Mouse (Mus musculus) intestine, embryonic 14.5 days (tissue): ENCODE data around the gene Ddb2. TPM values are rescaled to one million over a fixed set of nuclear protein-coding genes. Genes with fewer than 3 reads are reported as not detected.

Source experiments
- ATAC-seq: fragments of 200-750 bp; cut with Nextera tagmentation; replicated peaks from 2 replicates; pipeline ENCODE4 v1.8.0; 2017; ENCODE audit warnings: low read depth, moderate number of reproducible peaks, moderate TSS enrichment, moderate library complexity; ENCODE audit not compliant: low FRiP score, low TSS enrichment
- DNase-seq: peaks from one replicate; pipeline ENCODE4 v3.0.0-alpha.2; 2018; ENCODE audit warnings: low spot score
- H3K27ac ChIP-seq: fragments of 300-500 bp; sonication (generic); 2 replicates; pipeline ENCODE4 v1.5.1; 2014; ENCODE audit warnings: low read depth, mild to moderate bottlenecking, control low read depth
- H3K27me3 ChIP-seq: fragments of 300-500 bp; sonication (generic); replicated peaks from 2 replicates; pipeline ENCODE4 v1.6.1; 2014; ENCODE audit warnings: low read length, control low read depth; ENCODE audit not compliant: control insufficient read depth, insufficient read depth
- H3K36me3 ChIP-seq: fragments of 300-500 bp; sonication (generic); 2 replicates; pipeline ENCODE4 v1.6.1; 2014; ENCODE audit warnings: low read length, control low read depth; ENCODE audit not compliant: control insufficient read depth, insufficient read depth
- H3K4me1 ChIP-seq: fragments of 300-500 bp; sonication (generic); replicated peaks from 2 replicates; pipeline ENCODE4 v1.6.1; 2014; ENCODE audit warnings: low read length, control low read depth, mixed read lengths; ENCODE audit not compliant: control insufficient read depth, insufficient read depth
- H3K4me2 ChIP-seq: fragments of 300-500 bp; sonication (generic); 2 replicates; pipeline ENCODE4 v1.6.1; 2014; ENCODE audit warnings: low read length
- H3K4me3 ChIP-seq: fragments of 300-500 bp; sonication (generic); 2 replicates; pipeline ENCODE4 v1.5.1; 2014; ENCODE audit warnings: low read depth, low read length, control low read depth, mixed read lengths
- H3K9ac ChIP-seq: fragments of 300-500 bp; sonication (generic); 2 replicates; pipeline ENCODE4 v1.6.1; 2014; ENCODE audit warnings: mild to moderate bottlenecking, low read length
- H3K9me3 ChIP-seq: fragments of 300-500 bp; sonication (generic); 2 replicates; pipeline ENCODE4 v1.6.1; 2016; ENCODE audit warnings: low read length, control low read depth; ENCODE audit not compliant: control insufficient read depth
- WGBS: fragments of 180-500 bp; shearing (Covaris S2); extraction: QIAGEN DNeasy Blood & Tissue Kit; methylation state at CpG from one replicate; pipeline ENCODE4 v1.1.7; 2014; 5-methylcytosine and 5-hydroxymethylcytosine counted together
- polyA plus RNA-seq: library from polyadenylated mRNA; unstranded; fragments of >200 nt; fragmentation: Nextera tagmentation; extraction: Ambion mirVana; gene quantifications from 2 replicates; pipeline ENCODE4 v1.2.1, GENCODE M21; 2014

The Ddb2 gene
- polyA plus RNA-seq, 1 experiment from 2014 or later, result 16.3 TPM

DNA sequence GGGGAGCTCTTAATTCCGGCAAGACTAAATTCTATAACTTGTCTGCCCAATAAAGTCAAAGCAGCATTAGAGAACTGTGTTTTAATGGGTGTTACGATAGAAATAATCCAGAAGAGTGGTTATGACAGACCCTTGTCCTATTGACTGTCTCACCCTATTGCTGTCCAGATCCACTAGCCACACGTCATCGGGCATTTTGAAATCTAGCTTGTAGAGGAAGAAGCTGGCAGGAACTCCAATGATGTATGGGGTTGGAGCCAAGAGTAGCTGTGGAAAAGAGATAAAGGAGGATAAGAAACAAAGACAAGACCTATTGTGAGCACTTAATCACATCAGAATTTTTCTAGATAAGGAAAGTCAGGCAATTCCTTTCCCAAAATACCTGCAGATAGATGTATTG, 61.3 kb downstream of the Ddb2 start:
- Histone ChIP-seq H3K4me3 (no peak overlapping the region), H3K27ac (no peak overlapping the region), H3K9ac (no peak overlapping the region), H3K36me3 (peaks cover 31% of the 10 kb centered on the region), H3K9me3 (no peaks in the 10 kb centered on the region), H3K4me2 (no peak overlapping the region), H3K27me3 (no peaks in the 10 kb centered on the region), H3K4me1 (no peaks in the 10 kb centered on the region)
- 87% methylated on average over 4 of the region's 4 CpGs for WGBS
- DNase-seq (no peak), ATAC-seq (no peak)

DNA sequence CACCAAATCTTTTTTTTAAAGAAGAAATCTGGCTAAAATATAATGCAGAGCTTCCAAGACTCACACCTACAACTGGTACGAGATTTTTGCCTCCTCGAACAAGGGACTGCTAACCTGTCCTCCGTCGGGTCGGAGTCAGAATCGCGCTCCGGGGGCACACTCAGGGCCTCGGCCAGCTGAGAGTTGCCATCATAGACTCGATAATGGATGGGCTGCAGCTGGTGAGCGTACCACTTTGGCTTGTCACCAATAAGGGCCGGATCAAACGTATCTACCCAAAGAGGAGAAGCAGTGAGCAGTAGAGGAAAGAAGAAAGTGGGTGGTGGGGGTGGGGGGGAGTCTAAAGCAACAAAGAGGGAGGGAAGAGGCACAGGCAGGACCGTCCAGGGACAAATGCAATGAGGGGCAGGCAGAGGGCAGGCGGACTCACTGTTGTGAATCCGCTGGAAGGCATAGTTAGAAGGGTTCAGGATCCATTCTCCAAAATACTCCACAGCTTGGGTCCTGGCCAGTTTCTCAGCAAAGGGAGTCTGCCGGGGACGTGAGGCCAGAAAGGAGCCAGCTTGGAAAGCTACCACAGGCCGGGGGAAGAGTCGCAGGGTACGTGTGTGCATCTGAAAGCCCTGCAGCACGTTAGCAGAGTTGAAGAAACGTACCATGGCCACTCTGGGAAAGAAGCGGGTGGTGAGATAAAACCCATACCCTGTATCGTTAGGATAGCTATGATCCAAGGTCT, 67.0 kb downstream of the Ddb2 start:
- Histone ChIP-seq H3K27me3 (no peaks in the 10 kb centered on the region), H3K9me3 (no peaks in the 10 kb centered on the region), H3K27ac (no peak overlapping the region), H3K4me3 (no peak overlapping the region), H3K36me3 (peaks cover 35% of the 10 kb centered on the region), H3K4me2 (no peak overlapping the region), H3K4me1 (no peaks in the 10 kb centered on the region), H3K9ac (no peak overlapping the region)
- DNase-seq (no peak), ATAC-seq (no peak)
- WGBS, result 87% methylated on average over 25 of the region's 25 CpGs

DNA sequence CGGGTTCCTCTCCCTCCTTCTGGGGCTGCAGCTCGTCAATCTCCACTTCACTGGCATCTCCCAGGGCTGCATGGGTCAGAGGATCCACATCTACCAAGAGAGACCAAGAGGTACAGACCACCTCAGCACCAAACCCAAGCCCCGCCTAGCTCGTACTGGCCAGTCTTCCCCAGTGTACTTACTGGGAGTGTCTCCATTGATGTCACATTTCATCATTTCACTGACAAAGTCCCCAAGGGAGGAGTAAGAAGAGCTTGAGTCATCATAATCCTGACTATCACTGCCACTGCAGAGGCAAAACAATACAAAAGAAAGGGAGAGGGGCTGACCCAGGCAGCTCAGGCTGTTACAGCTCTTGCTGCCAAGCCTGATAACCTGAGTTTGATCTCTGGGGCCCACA, 69.2 kb downstream of the Ddb2 start:
- ATAC-seq (no peak), DNase-seq (no peak)
- 73% methylated on average over 4 of the region's 4 CpGs for WGBS

DNA sequence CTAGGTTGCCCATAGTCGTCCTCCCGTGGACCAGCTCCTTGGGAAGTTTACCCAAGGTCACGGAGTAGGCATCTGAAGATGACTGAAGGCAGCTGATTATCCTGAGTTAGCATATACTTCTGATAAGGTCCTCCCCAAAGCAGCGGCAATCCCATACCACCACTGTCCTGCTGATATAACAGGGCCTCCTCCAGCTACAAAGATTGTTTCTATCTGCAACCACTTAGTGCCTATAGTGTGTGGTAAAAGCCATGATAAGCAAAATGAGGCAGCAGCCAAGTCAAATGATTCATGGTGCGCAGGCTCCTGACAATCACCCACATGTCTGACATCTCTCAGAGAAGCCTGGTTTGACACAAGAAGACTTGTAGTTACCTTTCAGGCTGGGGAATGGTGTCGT, 71.8 kb downstream of the Ddb2 start:
- H3K9ac ChIP-seq, result no peak overlapping the region
- H3K36me3 ChIP-seq, result peaks cover 45% of the 10 kb centered on the region
- 88% methylated on average over 6 of the region's 6 CpGs for WGBS
- no peak overlapping the region for H3K27ac ChIP-seq
- ATAC-seq, result no peak
- no peak overlapping the region for H3K4me3 ChIP-seq
- no peak overlapping the region for H3K4me2 ChIP-seq
- no peak for DNase-seq
- no peaks in the 10 kb centered on the region for H3K27me3 ChIP-seq
- no peaks in the 10 kb centered on the region for H3K4me1 ChIP-seq
- H3K9me3 ChIP-seq, result no peaks in the 10 kb centered on the region

More for the DNA sequence above, 69.2 kb downstream of the Ddb2 start:
- Histone ChIP-seq H3K27me3 (no peaks in the 10 kb centered on the region), H3K4me3 (no peak overlapping the region), H3K9me3 (no peaks in the 10 kb centered on the region), H3K36me3 (peaks cover 32% of the 10 kb centered on the region), H3K27ac (no peak overlapping the region), H3K4me2 (no peak overlapping the region), H3K4me1 (no peaks in the 10 kb centered on the region), H3K9ac (no peak overlapping the region)

DNA sequence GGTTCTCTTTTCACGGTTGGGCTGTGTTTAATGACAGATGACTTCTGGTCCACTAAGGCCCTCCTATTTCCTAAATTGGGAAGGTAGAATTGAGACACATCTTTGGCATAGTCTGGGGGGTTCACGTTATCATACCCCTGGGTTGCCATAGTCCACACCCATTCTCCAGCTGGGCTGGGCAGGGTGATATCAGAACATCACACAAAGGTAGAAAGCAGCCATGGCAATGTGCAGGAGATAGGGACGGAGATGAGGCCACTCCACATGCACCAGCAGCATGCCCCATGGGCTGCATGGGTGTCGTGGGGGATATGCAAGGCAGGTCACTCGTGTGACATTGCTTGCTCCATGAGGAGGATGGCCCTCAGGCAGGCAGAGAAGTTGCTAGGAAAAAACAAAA, 73.2 kb downstream of the Ddb2 start:
- WGBS, result 81% methylated on average over 5 of the region's 5 CpGs
- Histone ChIP-seq H3K27ac (no peak overlapping the region), H3K36me3 (peaks cover 49% of the 10 kb centered on the region), H3K9ac (no peak overlapping the region), H3K9me3 (no peaks in the 10 kb centered on the region), H3K4me1 (no peaks in the 10 kb centered on the region), H3K4me3 (no peak overlapping the region), H3K27me3 (no peaks in the 10 kb centered on the region), H3K4me2 (no peak overlapping the region)
- no peak for DNase-seq
- ATAC-seq, result no peak

DNA sequence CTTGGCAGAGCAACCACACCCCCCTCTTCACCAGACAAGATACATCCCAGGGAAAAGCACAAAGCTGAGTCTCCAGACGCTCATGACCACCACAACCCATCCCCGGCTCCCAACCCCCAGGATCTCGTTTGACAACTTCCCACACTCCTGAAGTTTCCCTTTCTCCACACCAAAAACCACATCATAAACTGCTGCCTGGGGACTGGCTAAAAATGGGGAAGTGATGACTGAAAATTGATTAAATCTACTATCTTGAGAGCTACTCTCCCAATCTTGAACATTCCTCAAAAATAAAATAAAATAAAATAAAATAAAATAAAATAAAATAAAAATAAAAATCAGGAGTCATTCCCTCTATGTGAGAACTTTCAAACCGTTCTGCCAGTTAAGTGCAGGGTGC, 73.8 kb downstream of the Ddb2 start:
- no peak overlapping the region for H3K27ac ChIP-seq
- no peaks in the 10 kb centered on the region for H3K9me3 ChIP-seq
- no peak for ATAC-seq
- peaks cover 51% of the 10 kb centered on the region for H3K36me3 ChIP-seq
- H3K4me1 ChIP-seq, result no peaks in the 10 kb centered on the region
- no peak overlapping the region for H3K4me3 ChIP-seq
- no peaks in the 10 kb centered on the region for H3K27me3 ChIP-seq
- no peak for DNase-seq
- H3K4me2 ChIP-seq, result no peak overlapping the region
- H3K9ac ChIP-seq, result no peak overlapping the region
- WGBS, result 82% methylated on average over 4 of the region's 4 CpGs

Other genes starting within 250 kb of the Ddb2 start
- 0.55 and 1.5 TPM in 2 replicates for gene Rapsn, start 201.4 kb downstream of the Ddb2 start, polyA plus RNA-seq
- 280 and 322 TPM in 2 replicates for gene Psmc3, start 183.0 kb downstream of the Ddb2 start, polyA plus RNA-seq
- gene Slc39a13, start 166.6 kb downstream of the Ddb2 start, polyA plus RNA-seq, result 29.7 and 32.3 TPM in 2 replicates
- gene Spi1, start 154.6 kb downstream of the Ddb2 start, polyA plus RNA-seq, result 5.3 and 6.9 TPM in 2 replicates
- gene Mybpc3, start 118.8 kb downstream of the Ddb2 start, polyA plus RNA-seq, result not detected in 2 replicates
- gene Madd, start 53.1 kb downstream of the Ddb2 start, polyA plus RNA-seq, result 8.7 and 9.6 TPM in 2 replicates
- gene Nr1h3, start 34.1 kb downstream of the Ddb2 start, polyA plus RNA-seq, result 4.2 and 4.9 TPM in 2 replicates
- gene Acp2, start 34.1 kb downstream of the Ddb2 start, polyA plus RNA-seq, result 26.1 and 31.9 TPM in 2 replicates
- 25.1 and 25.5 TPM in 2 replicates for gene Pacsin3, start 19.0 kb upstream of the Ddb2 start, polyA plus RNA-seq
- 72.4 and 73.8 TPM in 2 replicates for gene Arfgap2, start 28.0 kb upstream of the Ddb2 start, polyA plus RNA-seq
- 53.1 and 64.5 TPM in 2 replicates for gene 1110051M20Rik, start 207.7 kb upstream of the Ddb2 start, polyA plus RNA-seq
- gene Lrp4, start 220.5 kb upstream of the Ddb2 start, polyA plus RNA-seq, result 7.8 and 8.5 TPM in 2 replicates